In genomic region chr3:92033203-92033602, GRCm38 (mm10) we compare ENCODE assay signal across 24 mouse cellular contexts. TPM values are rescaled to one million over a fixed set of nuclear protein-coding genes. Genes with fewer than 3 reads are reported as not detected.
DNase-seq lines count a peak whose midpoint lies in the region; ATAC-seq and TF ChIP-seq lines count a peak whose summit lies in the region.
"Had no signal": no experiment of that assay in that cellular context is flagged by ENCODE, and none has a peak within 500 bp of the region (broad histone marks: within the 10 kb centered on the region; RNA-seq: fewer than 3 reads in every experiment).

No protein-coding gene starts in this region.

- 49% methylated on average over 2 of the region's 2 CpGs for WGBS in intestine, postnatal 0 days
- WGBS in intestine, embryonic 16.5 days = 39% methylated on average over 2 of the region's 2 CpGs
- WGBS in stomach, postnatal 0 days = 32% methylated on average over 2 of the region's 2 CpGs
- 51% methylated on average over 2 of the region's 2 CpGs for WGBS in forebrain, embryonic 14.5 days

- H3K4me3 ChIP-seq in intestine, postnatal 0 days (ENCODE audit: low read depth, low read length) = no peak overlapping the region
- H3K4me3 ChIP-seq in intestine, embryonic 16.5 days (ENCODE audit: low read length) = no peak overlapping the region
- no peak overlapping the region for H3K4me3 ChIP-seq in E14TG2a.4 (replicated peaks; ENCODE audit: low read length)
- H3K4me3 ChIP-seq in stomach, postnatal 0 days (ENCODE audit: low read depth, low read length) = no peak overlapping the region
- no peak overlapping the region for H3K4me3 ChIP-seq in forebrain, embryonic 14.5 days (ENCODE audit: low read depth, low read length)
- H3K4me3 ChIP-seq: embryonic facial prominence, embryonic 13.5 days; erythroblast, embryonic 14.5 days; forebrain, embryonic 10.5 days; forebrain, embryonic 15.5 days; heart, embryonic 10.5 days had no signal

- H3K36me3 ChIP-seq in intestine, postnatal 0 days (ENCODE audit: control insufficient read depth, insufficient read depth) = no peaks in the 10 kb centered on the region
- no peaks in the 10 kb centered on the region for H3K36me3 ChIP-seq in intestine, embryonic 16.5 days (ENCODE audit: control insufficient read depth, insufficient read depth, low read length)
- no peaks in the 10 kb centered on the region for H3K36me3 ChIP-seq in E14TG2a.4 (ENCODE audit: insufficient read depth, low read length)
- H3K36me3 ChIP-seq in stomach, postnatal 0 days (ENCODE audit: control insufficient read depth, insufficient read depth, low read length) = no peaks in the 10 kb centered on the region
- H3K36me3 ChIP-seq in forebrain, embryonic 14.5 days (ENCODE audit: control insufficient read depth, insufficient read depth, low read length) = no peaks in the 10 kb centered on the region
- H3K36me3 ChIP-seq: embryonic facial prominence, embryonic 13.5 days; forebrain, embryonic 10.5 days; forebrain, embryonic 15.5 days; heart, embryonic 10.5 days had no signal

- H3K9ac ChIP-seq in intestine, postnatal 0 days (ENCODE audit: low read depth, low read length) = no peak overlapping the region
- H3K9ac ChIP-seq in intestine, embryonic 16.5 days (ENCODE audit: low read depth, low read length) = no peak overlapping the region
- no peak overlapping the region for H3K9ac ChIP-seq in stomach, postnatal 0 days (ENCODE audit: low read length)
- no peak overlapping the region for H3K9ac ChIP-seq in forebrain, embryonic 14.5 days (ENCODE audit: low read length)
- H3K9ac ChIP-seq: embryonic facial prominence, embryonic 13.5 days; forebrain, embryonic 15.5 days; hindbrain, embryonic 14.5 days had no signal

- TF ChIP-seq EP300 in stomach, postnatal 0 days (optimal IDR thresholded peaks at IDR 0.05) = no peak

- no peak for ATAC-seq in intestine, postnatal 0 days
- no peak for ATAC-seq in intestine, embryonic 16.5 days
- peak; percentile 42; the same call in 1 of the 2 replicates for ATAC-seq in stomach, postnatal 0 days (ENCODE audit: low FRiP score, low TSS enrichment)
- ATAC-seq in forebrain, embryonic 14.5 days = no peak
- ATAC-seq: forebrain, embryonic 15.5 days had no signal

- no peaks in the 10 kb centered on the region for H3K9me3 ChIP-seq in intestine, postnatal 0 days (ENCODE audit: control insufficient read depth)
- no peaks in the 10 kb centered on the region for H3K9me3 ChIP-seq in intestine, embryonic 16.5 days (ENCODE audit: control insufficient read depth, low read length)
- no peaks in the 10 kb centered on the region for H3K9me3 ChIP-seq in E14TG2a.4 (ENCODE audit: low read length)
- no peaks in the 10 kb centered on the region for H3K9me3 ChIP-seq in stomach, postnatal 0 days (ENCODE audit: control insufficient read depth, low read length)
- no peaks in the 10 kb centered on the region for H3K9me3 ChIP-seq in forebrain, embryonic 14.5 days (replicated peaks; ENCODE audit: control insufficient read depth, low read length)
- H3K9me3 ChIP-seq: embryonic facial prominence, embryonic 13.5 days; forebrain, embryonic 10.5 days; forebrain, embryonic 15.5 days; heart, embryonic 10.5 days had no signal

- H3K27ac ChIP-seq in intestine, postnatal 0 days (ENCODE audit: low read depth, low read length) = no peak overlapping the region
- no peak overlapping the region for H3K27ac ChIP-seq in intestine, embryonic 16.5 days (ENCODE audit: low read length)
- H3K27ac ChIP-seq in stomach, postnatal 0 days (replicated peaks) = peak overlapping the region; percentile 67; the same call in 1 of the 2 replicates
- no peak overlapping the region for H3K27ac ChIP-seq in forebrain, embryonic 14.5 days (ENCODE audit: low read depth, low read length)
- H3K27ac ChIP-seq: embryonic facial prominence, embryonic 13.5 days; forebrain, embryonic 10.5 days; forebrain, embryonic 15.5 days; heart, embryonic 10.5 days; hindbrain, embryonic 14.5 days had no signal

- H3K4me2 ChIP-seq in intestine, postnatal 0 days (replicated peaks; ENCODE audit: low read depth) = no peak overlapping the region
- H3K4me2 ChIP-seq in intestine, embryonic 16.5 days (ENCODE audit: low read depth, low read length) = no peak overlapping the region
- H3K4me2 ChIP-seq in stomach, postnatal 0 days (replicated peaks; ENCODE audit: low read depth) = no peak overlapping the region
- H3K4me2 ChIP-seq in forebrain, embryonic 14.5 days (ENCODE audit: low read length) = no peak overlapping the region
- H3K4me2 ChIP-seq: embryonic facial prominence, embryonic 13.5 days; forebrain, embryonic 15.5 days; hindbrain, embryonic 14.5 days had no signal

- H3K27me3 ChIP-seq in intestine, postnatal 0 days (replicated peaks; ENCODE audit: control insufficient read depth, insufficient read depth, low read length) = no peaks in the 10 kb centered on the region
- no peaks in the 10 kb centered on the region for H3K27me3 ChIP-seq in intestine, embryonic 16.5 days (replicated peaks; ENCODE audit: control insufficient read depth, insufficient read depth, low read length)
- 0 out of 2 replicates have a peak, but pooled peaks cover 5% of the 10 kb centered on the region for H3K27me3 ChIP-seq in E14TG2a.4 (ENCODE audit: insufficient read depth, low read length)
- H3K27me3 ChIP-seq in stomach, postnatal 0 days (ENCODE audit: control insufficient read depth, insufficient read depth, low read length) = no peaks in the 10 kb centered on the region
- no peaks in the 10 kb centered on the region for H3K27me3 ChIP-seq in forebrain, embryonic 14.5 days (replicated peaks; ENCODE audit: control insufficient read depth, insufficient read depth, low read length)
- H3K27me3 ChIP-seq: CH12.LX; embryonic facial prominence, embryonic 13.5 days; forebrain, embryonic 15.5 days had no signal

- DNase-seq in R1 (ENCODE audit: low read depth, low spot score) = peak; percentile 77
- DNase-seq in stomach, postnatal 0 days (ENCODE audit: low spot score) = no peak
- no peak for DNase-seq in embryo, embryonic 9.5 days (ENCODE audit: extremely low spot score)
- DNase-seq in forebrain, embryonic 14.5 days (ENCODE audit: low spot score) = no peak
- DNase-seq: cerebellum, adult 11 months; cerebellum, adult 8-10 months; cerebellum, postnatal 14 days; embryo, embryonic 11 days; gastrocnemius, postnatal 10 days; heart, adult 18-20 months; heart, postnatal 10 days; kidney, adult 11 months had no signal

- TF ChIP-seq CTCF in intestine, postnatal 0 days (IDR thresholded peaks at IDR 0.05; ENCODE audit: low read depth) = peak; percentile 16; the same call in 1 of the 2 replicates
- peak; percentile 19 for TF ChIP-seq CTCF in E14TG2a.4 (conservative IDR thresholded peaks at IDR 0.05; ENCODE audit: low read length)
- TF ChIP-seq CTCF in stomach, postnatal 0 days (IDR thresholded peaks at IDR 0.05; ENCODE audit: low read depth) = peak; percentile 58

- H3K4me1 ChIP-seq in intestine, postnatal 0 days (replicated peaks; ENCODE audit: control insufficient read depth, insufficient read depth, low read length) = no peaks in the 10 kb centered on the region
- H3K4me1 ChIP-seq in intestine, embryonic 16.5 days (ENCODE audit: control insufficient read depth, insufficient read depth, low read length) = no peaks in the 10 kb centered on the region
- H3K4me1 ChIP-seq in E14TG2a.4 (replicated peaks; ENCODE audit: low read depth, low read length) = peaks cover 16% of the 10 kb centered on the region; the same call in 1 of the 2 replicates
- no peaks in the 10 kb centered on the region for H3K4me1 ChIP-seq in stomach, postnatal 0 days (replicated peaks; ENCODE audit: control insufficient read depth, insufficient read depth)
- no peaks in the 10 kb centered on the region for H3K4me1 ChIP-seq in forebrain, embryonic 14.5 days (ENCODE audit: control insufficient read depth, insufficient read depth, low read length)
- H3K4me1 ChIP-seq: embryonic facial prominence, embryonic 13.5 days; forebrain, embryonic 10.5 days; forebrain, embryonic 15.5 days; heart, embryonic 10.5 days had no signal

RNA-seq across cellular contexts. Expression of gene Pglyrp3, which starts 18.8 kb away (rescaled TPM):
- not detected in 2 replicates for polyA plus RNA-seq in intestine, postnatal 0 days (2015; fragmentation: Nextera tagmentation; extraction: Ambion mirVana)
- polyA plus RNA-seq in intestine, embryonic 16.5 days (2015; fragmentation: Nextera tagmentation; extraction: Ambion mirVana) = not detected in 2 replicates
- polyA plus RNA-seq in stomach, postnatal 0 days (2015; fragmentation: Nextera tagmentation; extraction: Ambion mirVana) = 4.3 and 4.6 TPM in 2 replicates
- not detected in 2 replicates for polyA plus RNA-seq in forebrain, embryonic 14.5 days (2014; fragmentation: Nextera tagmentation; extraction: Ambion mirVana)
- polyA plus RNA-seq: brain, embryonic 14.5 days; erythroblast, embryonic 14.5 days; forebrain, embryonic 10.5 days; forebrain, embryonic 15.5 days; heart, embryonic 14.5 days; hindbrain, embryonic 14.5 days had no signal

RNA-seq across cellular contexts. Expression of gene Lor, which starts 49.7 kb away (rescaled TPM):
- polyA plus RNA-seq in intestine, postnatal 0 days (2015; fragmentation: Nextera tagmentation; extraction: Ambion mirVana) = 1.1 and 1.5 TPM in 2 replicates
- 0.17 and 0.50 TPM in 2 replicates for polyA plus RNA-seq in intestine, embryonic 16.5 days (2015; fragmentation: Nextera tagmentation; extraction: Ambion mirVana)
- polyA plus RNA-seq in stomach, postnatal 0 days (2015; fragmentation: Nextera tagmentation; extraction: Ambion mirVana) = 1,111 and 1,600 TPM in 2 replicates
- 1.3 TPM in 2 replicates for polyA plus RNA-seq in forebrain, embryonic 14.5 days (2014; fragmentation: Nextera tagmentation; extraction: Ambion mirVana)
- polyA plus RNA-seq: erythroblast, embryonic 14.5 days had no signal

Comparison
In these comparisons a context has a peak if more than half of its experiments do, and no peak if none do; other contexts are left out.
1. RNA of gene Lor, which starts 49.7 kb away (polyA plus RNA-seq): 1,111 to 1,600 TPM in stomach, postnatal 0 days; 1.3 TPM in forebrain, embryonic 14.5 days, 1.1 to 1.5 TPM in intestine, postnatal 0 days and 0.17 to 0.50 TPM in intestine, embryonic 16.5 days; every median in the first group is over 100 times any median in the second.
2. Peak in every context shown above with its lines, with median percentiles within 50 percentile points of each other: CTCF ChIP-seq.